Comparison of ENCODE assay signal across 9 mouse cellular contexts in the genomic region with DNA sequence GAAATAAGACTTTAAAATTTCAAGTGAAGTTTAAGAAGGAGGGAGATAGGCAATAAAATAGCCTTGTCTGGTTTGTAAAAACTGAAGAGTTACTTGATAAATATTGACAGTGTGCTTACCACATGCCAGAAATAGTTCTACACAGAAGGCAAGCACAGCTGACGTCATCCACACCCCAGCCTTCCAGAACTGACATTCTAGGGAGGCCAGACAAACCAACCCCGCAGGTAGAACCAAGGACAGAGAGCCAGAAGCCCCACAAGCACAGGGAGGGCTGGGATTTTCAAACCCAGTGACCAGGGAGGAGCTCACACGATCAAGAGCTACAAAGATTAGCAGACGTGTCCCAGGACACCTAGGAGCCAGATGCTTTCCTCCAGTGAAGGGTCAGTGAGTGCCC.
DNase-seq lines count a peak whose midpoint lies in the region; ATAC-seq and TF ChIP-seq lines count a peak whose summit lies in the region.
"Had no signal": no experiment of that assay in that cellular context is flagged by ENCODE, and none has a peak within 500 bp of the region (broad histone marks: within the 10 kb centered on the region; RNA-seq: fewer than 3 reads in every experiment).

No protein-coding gene starts in this region.

- DNase-seq in forebrain, embryonic 11.5 days (ENCODE audit: low spot score) = peak; percentile 27
- no peak for DNase-seq in embryonic facial prominence, embryonic 10.5 days (ENCODE audit: low spot score)
- DNase-seq in lung, postnatal 10 days = peak; percentile 64
- no peak for DNase-seq in urinary bladder, adult 18-20 months (ENCODE audit: low spot score in 2 of 2)
- DNase-seq: liver, embryonic 13.5 days had no signal

- H3K9me3 ChIP-seq in forebrain, embryonic 11.5 days (ENCODE audit: control insufficient read depth, low read length) = no peaks in the 10 kb centered on the region
- no peaks in the 10 kb centered on the region for H3K9me3 ChIP-seq in forebrain, embryonic 16.5 days (ENCODE audit: control insufficient read depth, low read length)
- no peaks in the 10 kb centered on the region for H3K9me3 ChIP-seq in embryonic facial prominence, embryonic 10.5 days
- no peaks in the 10 kb centered on the region for H3K9me3 ChIP-seq in kidney, embryonic 15.5 days (replicated peaks)
- H3K9me3 ChIP-seq in intestine, postnatal 0 days (ENCODE audit: control insufficient read depth) = no peaks in the 10 kb centered on the region
- no peaks in the 10 kb centered on the region for H3K9me3 ChIP-seq in forebrain, embryonic 13.5 days (replicated peaks)
- H3K9me3 ChIP-seq: liver, embryonic 13.5 days had no signal

- ATAC-seq in forebrain, embryonic 11.5 days (replicated peaks; ENCODE audit: low FRiP score) = no peak
- no peak for ATAC-seq in forebrain, embryonic 16.5 days
- ATAC-seq in kidney, embryonic 15.5 days (replicated peaks; ENCODE audit: low FRiP score) = peak; percentile 64; the same call in 1 of the 2 replicates
- ATAC-seq in intestine, postnatal 0 days = no peak
- ATAC-seq in forebrain, embryonic 13.5 days = no peak

- peaks cover 2% of the 10 kb centered on the region; the same call in 1 of the 2 replicates for H3K4me1 ChIP-seq in forebrain, embryonic 11.5 days (replicated peaks; ENCODE audit: control insufficient read depth, insufficient read depth, low read length)
- H3K4me1 ChIP-seq in forebrain, embryonic 16.5 days (replicated peaks; ENCODE audit: control insufficient read depth, insufficient read depth, low read length) = peaks cover 9% of the 10 kb centered on the region
- peaks cover 42% of the 10 kb centered on the region for H3K4me1 ChIP-seq in embryonic facial prominence, embryonic 10.5 days
- peaks cover 51% of the 10 kb centered on the region for H3K4me1 ChIP-seq in kidney, embryonic 15.5 days
- no peaks in the 10 kb centered on the region for H3K4me1 ChIP-seq in intestine, postnatal 0 days (replicated peaks; ENCODE audit: control insufficient read depth, insufficient read depth, low read length)
- peaks cover 14% of the 10 kb centered on the region; the same call in 1 of the 2 replicates for H3K4me1 ChIP-seq in forebrain, embryonic 13.5 days

- H3K27ac ChIP-seq in forebrain, embryonic 11.5 days (ENCODE audit: low read depth, low read length) = no peak overlapping the region
- no peak overlapping the region for H3K27ac ChIP-seq in forebrain, embryonic 16.5 days (ENCODE audit: low read length)
- 0 out of 2 replicates have a peak overlapping the region, but pooled peaks have one; percentile 8 for H3K27ac ChIP-seq in embryonic facial prominence, embryonic 10.5 days (replicated peaks)
- peak overlapping the region; percentile 45; the same call in 1 of the 2 replicates for H3K27ac ChIP-seq in kidney, embryonic 15.5 days
- H3K27ac ChIP-seq in intestine, postnatal 0 days (ENCODE audit: low read depth, low read length) = no peak overlapping the region
- no peak overlapping the region for H3K27ac ChIP-seq in forebrain, embryonic 13.5 days
- H3K27ac ChIP-seq: liver, embryonic 13.5 days had no signal

- TF ChIP-seq CTCF in intestine, postnatal 0 days (IDR thresholded peaks at IDR 0.05; ENCODE audit: low read depth) = no peak

- no peak overlapping the region for H3K4me3 ChIP-seq in forebrain, embryonic 11.5 days (ENCODE audit: low read depth, low read length)
- H3K4me3 ChIP-seq in forebrain, embryonic 16.5 days (replicated peaks; ENCODE audit: low read length) = no peak overlapping the region
- H3K4me3 ChIP-seq in embryonic facial prominence, embryonic 10.5 days = no peak overlapping the region
- no peak overlapping the region for H3K4me3 ChIP-seq in kidney, embryonic 15.5 days (replicated peaks)
- H3K4me3 ChIP-seq in intestine, postnatal 0 days (ENCODE audit: low read depth, low read length) = no peak overlapping the region
- no peak overlapping the region for H3K4me3 ChIP-seq in forebrain, embryonic 13.5 days
- H3K4me3 ChIP-seq: liver, embryonic 13.5 days had no signal

- H3K9ac ChIP-seq in forebrain, embryonic 11.5 days (ENCODE audit: low read length) = no peak overlapping the region
- H3K9ac ChIP-seq in forebrain, embryonic 16.5 days (replicated peaks; ENCODE audit: low read depth, low read length) = no peak overlapping the region
- H3K9ac ChIP-seq in kidney, embryonic 15.5 days = no peak overlapping the region
- H3K9ac ChIP-seq in intestine, postnatal 0 days (ENCODE audit: low read depth, low read length) = no peak overlapping the region
- no peak overlapping the region for H3K9ac ChIP-seq in forebrain, embryonic 13.5 days
- H3K9ac ChIP-seq: liver, embryonic 13.5 days had no signal

- 78% methylated on average over 4 of the region's 4 CpGs for WGBS in forebrain, embryonic 11.5 days
- WGBS in forebrain, embryonic 16.5 days = 67% methylated on average over 4 of the region's 4 CpGs
- 63% methylated on average over 4 of the region's 4 CpGs for WGBS in embryonic facial prominence, embryonic 10.5 days
- WGBS in kidney, embryonic 15.5 days = 39% methylated on average over 4 of the region's 4 CpGs
- 49% methylated on average over 4 of the region's 4 CpGs for WGBS in intestine, postnatal 0 days
- 75% methylated on average over 4 of the region's 4 CpGs for WGBS in forebrain, embryonic 13.5 days

- H3K27me3 ChIP-seq in forebrain, embryonic 11.5 days (ENCODE audit: control insufficient read depth, insufficient read depth, low read length) = no peaks in the 10 kb centered on the region
- no peaks in the 10 kb centered on the region for H3K27me3 ChIP-seq in forebrain, embryonic 16.5 days (replicated peaks; ENCODE audit: control insufficient read depth, insufficient read depth, low read length)
- H3K27me3 ChIP-seq in embryonic facial prominence, embryonic 10.5 days (replicated peaks; ENCODE audit: low read depth, poor library complexity, severe bottlenecking) = no peaks in the 10 kb centered on the region
- H3K27me3 ChIP-seq in kidney, embryonic 15.5 days = no peaks in the 10 kb centered on the region
- no peaks in the 10 kb centered on the region for H3K27me3 ChIP-seq in intestine, postnatal 0 days (replicated peaks; ENCODE audit: control insufficient read depth, insufficient read depth, low read length)
- no peaks in the 10 kb centered on the region; the same call in 1 of the 2 replicates for H3K27me3 ChIP-seq in forebrain, embryonic 13.5 days
- H3K27me3 ChIP-seq: liver, embryonic 13.5 days had no signal

- no peak overlapping the region for H3K4me2 ChIP-seq in forebrain, embryonic 11.5 days (ENCODE audit: low read depth, low read length, severe bottlenecking)
- H3K4me2 ChIP-seq in forebrain, embryonic 16.5 days (ENCODE audit: low read length) = no peak overlapping the region
- H3K4me2 ChIP-seq in kidney, embryonic 15.5 days = no peak overlapping the region
- H3K4me2 ChIP-seq in intestine, postnatal 0 days (replicated peaks; ENCODE audit: low read depth) = no peak overlapping the region
- no peak overlapping the region for H3K4me2 ChIP-seq in forebrain, embryonic 13.5 days
- H3K4me2 ChIP-seq: liver, embryonic 13.5 days had no signal

- H3K36me3 ChIP-seq in forebrain, embryonic 11.5 days (ENCODE audit: control insufficient read depth, insufficient read depth, low read length) = no peaks in the 10 kb centered on the region
- no peaks in the 10 kb centered on the region for H3K36me3 ChIP-seq in forebrain, embryonic 16.5 days (ENCODE audit: control insufficient read depth, insufficient read depth)
- H3K36me3 ChIP-seq in embryonic facial prominence, embryonic 10.5 days (replicated peaks) = no peaks in the 10 kb centered on the region
- no peaks in the 10 kb centered on the region for H3K36me3 ChIP-seq in kidney, embryonic 15.5 days
- H3K36me3 ChIP-seq in intestine, postnatal 0 days (ENCODE audit: control insufficient read depth, insufficient read depth) = no peaks in the 10 kb centered on the region
- no peaks in the 10 kb centered on the region for H3K36me3 ChIP-seq in forebrain, embryonic 13.5 days (ENCODE audit: poor library complexity, severe bottlenecking)
- H3K36me3 ChIP-seq: liver, embryonic 13.5 days had no signal

Comparison
In these comparisons a context has a peak if more than half of its experiments do, and no peak if none do; other contexts are left out.
1. DNase-seq: peak in forebrain, embryonic 11.5 days (single experiment) and lung, postnatal 10 days (single experiment); none in embryonic facial prominence, embryonic 10.5 days (single experiment) and urinary bladder, adult 18-20 months (0 of 2).
2. H3K27ac ChIP-seq: peak in embryonic facial prominence, embryonic 10.5 days (single experiment) and kidney, embryonic 15.5 days (single experiment); none in forebrain, embryonic 11.5 days (single experiment), forebrain, embryonic 16.5 days (single experiment), intestine, postnatal 0 days (single experiment) and forebrain, embryonic 13.5 days (single experiment).